Mouse (Mus musculus) neural tube, embryonic 12.5 days (tissue): ENCODE results near the gene Prdm16. TPM values are rescaled to one million over a fixed set of nuclear protein-coding genes. Genes with fewer than 3 reads are reported as not detected.
A peak's percentile ranks its signal among the peaks of the same experiment; 100 is the strongest.

ENCODE experiments used
- ATAC-seq: fragments of 200-750 bp; cut with Nextera tagmentation; 2 replicates; pipeline ENCODE4 v1.8.0; 2017; ENCODE audit warnings: low read depth, mild to moderate bottlenecking, moderate TSS enrichment, moderate library complexity; ENCODE audit not compliant: low FRiP score
- H3K27ac ChIP-seq: fragments of 300-500 bp; sonication (generic); 2 replicates; pipeline ENCODE4 v1.5.1; 2016
- H3K27me3 ChIP-seq: fragments of 300-500 bp; sonication (generic); replicated peaks from 2 replicates; pipeline ENCODE4 v1.6.1; 2016; ENCODE audit warnings: mild to moderate bottlenecking
- H3K36me3 ChIP-seq: fragments of 300-500 bp; sonication (generic); 2 replicates; pipeline ENCODE4 v1.6.1; 2016; ENCODE audit warnings: mild to moderate bottlenecking
- H3K4me1 ChIP-seq: fragments of 300-500 bp; sonication (generic); 2 replicates; pipeline ENCODE4 v1.6.1; 2016
- H3K4me2 ChIP-seq: fragments of 300-500 bp; sonication (generic); replicated peaks from 2 replicates; pipeline ENCODE4 v1.6.1; 2016; ENCODE audit warnings: mild to moderate bottlenecking
- H3K4me3 ChIP-seq: fragments of 300-500 bp; sonication (generic); 2 replicates; pipeline ENCODE4 v1.5.1; 2016
- H3K9ac ChIP-seq: fragments of 300-500 bp; sonication (generic); 2 replicates; pipeline ENCODE4 v1.6.1; 2016; ENCODE audit warnings: mild to moderate bottlenecking
- H3K9me3 ChIP-seq: fragments of 300-500 bp; sonication (generic); 2 replicates; pipeline ENCODE4 v1.6.1; 2016; ENCODE audit warnings: mild to moderate bottlenecking
- WGBS: fragments of 180-500 bp; shearing (Covaris S2); methylation state at CpG from one replicate; pipeline ENCODE4 v1.1.7; 2016; 5-methylcytosine and 5-hydroxymethylcytosine counted together
- polyA plus RNA-seq: library from polyadenylated mRNA; unstranded; fragments of >200 nt; fragmentation: Nextera tagmentation; extraction: Ambion mirVana; gene quantifications from 2 replicates; pipeline ENCODE4 v1.2.1, GENCODE M21; 2016

The Prdm16 gene
- polyA plus RNA-seq, result 12.9 and 13.4 TPM in 2 replicates

DNA sequence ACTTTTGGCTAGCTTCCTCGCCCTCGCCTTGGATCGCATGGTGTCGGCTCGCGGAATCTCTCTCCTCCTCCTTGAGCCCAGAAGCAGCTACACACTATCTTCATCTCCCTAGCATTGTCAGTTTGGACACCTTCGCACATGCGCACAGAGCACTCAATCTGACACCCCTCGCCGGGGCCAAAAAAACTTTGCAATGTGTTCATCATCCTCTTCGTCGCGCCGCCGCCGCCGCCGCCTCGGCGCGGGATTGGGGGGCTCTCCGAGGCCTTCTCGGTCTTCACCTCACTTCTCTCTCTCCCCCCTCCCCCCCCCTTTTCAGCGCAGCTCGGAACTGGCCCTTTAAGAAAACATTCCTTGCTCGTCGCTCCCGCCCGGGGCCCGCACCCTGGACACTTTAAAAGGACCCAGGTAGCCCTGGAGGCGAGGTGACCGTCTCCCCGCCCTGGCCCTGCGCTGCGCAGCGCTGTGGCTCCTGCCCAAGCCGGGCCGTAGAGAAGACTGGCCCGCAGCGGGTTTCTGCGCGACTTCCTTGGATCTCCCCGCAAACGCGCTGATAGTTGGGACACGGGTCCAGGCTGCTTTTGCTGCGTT is at the start of gene Prdm16:
Gene Prdm16 (minus strand): TSS at position 153 of the 591 bp plus-strand sequence.
- under 1% methylated on average over 47 of the region's 47 CpGs for WGBS
- H3K27ac ChIP-seq, result peak within 1 kb of the TSS; percentile 39
- H3K27me3 ChIP-seq, result peaks cover 92% of the 10 kb centered on the region
- H3K4me3 ChIP-seq, result peak within 1 kb of the TSS; percentile 58
- H3K4me1 ChIP-seq, result peaks cover 63% of the 10 kb centered on the region
- peak within 1 kb of the TSS; percentile 79 for H3K9ac ChIP-seq
- peak within 1 kb of the TSS; percentile 88 for H3K4me2 ChIP-seq
- peak; percentile 42 for ATAC-seq
- no peaks in the 10 kb centered on the region for H3K9me3 ChIP-seq
- no peaks in the 10 kb centered on the region for H3K36me3 ChIP-seq

DNA sequence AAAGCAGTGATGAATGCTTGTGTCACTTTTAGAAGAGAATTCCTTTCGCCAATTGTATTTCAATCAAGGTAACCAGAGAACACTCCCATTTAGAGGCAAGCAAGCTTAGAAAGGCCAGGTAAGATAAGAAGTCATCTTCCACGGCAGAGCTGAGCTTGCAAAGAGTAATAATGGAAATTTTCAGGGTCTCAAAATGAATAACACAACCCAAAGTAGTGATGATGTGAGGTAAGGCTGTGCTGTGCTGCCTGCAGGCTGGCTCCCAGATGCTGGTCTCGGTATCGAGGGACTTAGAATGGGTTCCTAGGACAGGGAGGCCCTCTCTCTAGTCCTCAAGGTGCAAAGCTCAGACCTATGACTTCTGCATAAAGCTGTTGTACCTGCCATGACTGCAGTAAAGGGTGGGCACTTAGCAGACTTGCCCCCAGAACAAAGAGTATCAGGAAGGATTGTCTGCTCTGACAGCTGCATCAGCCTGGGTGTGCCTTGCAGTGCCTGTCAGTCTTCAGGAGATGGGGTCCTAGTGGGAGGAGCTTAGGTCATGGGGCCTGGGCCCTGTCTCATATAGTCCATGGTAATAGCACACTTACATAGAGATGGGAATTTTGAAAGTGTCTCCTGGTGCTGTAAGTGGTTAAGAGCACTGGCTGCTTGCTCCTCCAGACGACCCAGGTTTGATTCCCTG is 46.5 kb upstream of the Prdm16 start:
- Histone ChIP-seq H3K27me3 (peaks cover 5% of the 10 kb centered on the region), H3K27ac (no peak overlapping the region), H3K36me3 (no peaks in the 10 kb centered on the region), H3K4me1 (peaks cover 3% of the 10 kb centered on the region; the same call in 1 of the 2 replicates), H3K4me3 (no peak overlapping the region), H3K9ac (no peak overlapping the region), H3K4me2 (no peak overlapping the region), H3K9me3 (no peaks in the 10 kb centered on the region)
- ATAC-seq, result no peak
- WGBS, result 83% methylated on average over 5 of the region's 5 CpGs

DNA sequence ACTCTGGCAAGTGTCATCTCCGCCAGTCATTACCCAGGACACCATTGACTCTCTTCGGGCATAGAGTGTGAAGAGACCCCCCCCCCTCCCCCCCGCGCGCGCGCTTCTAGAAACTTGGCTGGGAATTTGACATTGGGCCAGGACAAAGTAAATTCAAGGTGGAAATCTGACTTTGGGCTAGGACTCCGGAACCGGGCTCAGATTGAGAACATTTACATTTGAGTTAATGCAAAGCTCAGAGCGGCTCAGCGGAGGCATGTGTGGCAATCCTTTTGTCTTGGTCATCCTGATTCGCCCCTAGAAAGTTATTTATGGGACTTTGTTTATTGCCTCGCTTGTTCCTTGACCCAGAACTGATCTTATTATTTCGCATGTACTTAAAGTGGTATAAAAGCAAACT is 45.6 kb upstream of the Prdm16 start:
- peaks cover 10% of the 10 kb centered on the region; the same call in 1 of the 2 replicates for H3K27me3 ChIP-seq
- no peak overlapping the region for H3K4me3 ChIP-seq
- whole genome bisulfite sequencing, result 13% methylated on average over 14 of the region's 14 CpGs
- H3K9me3 ChIP-seq, result no peaks in the 10 kb centered on the region
- H3K36me3 ChIP-seq, result no peaks in the 10 kb centered on the region
- peaks cover 3% of the 10 kb centered on the region; the same call in 1 of the 2 replicates for H3K4me1 ChIP-seq
- ATAC-seq, result no peak
- H3K9ac ChIP-seq, result no peak overlapping the region
- no peak overlapping the region for H3K27ac ChIP-seq
- H3K4me2 ChIP-seq, result no peak overlapping the region

DNA sequence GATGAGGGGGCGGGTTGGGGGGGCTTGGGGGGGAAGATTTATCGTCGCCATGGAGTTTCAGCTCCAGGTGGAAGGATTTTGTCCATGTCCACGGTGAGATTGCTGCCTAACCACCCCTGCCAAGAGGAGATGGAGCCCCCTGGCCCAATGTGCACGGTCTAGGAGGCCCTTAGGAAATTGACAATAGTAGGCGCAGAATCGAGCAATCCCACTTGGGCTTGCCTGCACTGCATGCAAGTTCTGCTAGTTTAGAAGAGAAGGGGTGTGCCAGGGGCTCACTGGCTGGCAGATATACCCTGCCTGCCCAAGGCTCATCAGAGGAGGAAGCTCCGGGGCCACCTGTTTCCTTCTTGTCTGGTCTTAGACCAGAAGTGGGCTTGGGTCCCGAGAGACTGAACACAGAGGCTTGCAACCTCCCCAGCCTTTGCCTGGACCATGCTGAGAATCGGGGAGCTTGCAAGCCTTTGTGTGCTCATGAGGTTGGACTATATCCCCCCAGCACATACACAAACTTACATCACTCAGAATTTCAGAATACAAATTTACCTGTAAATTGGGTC is 38.8 kb upstream of the Prdm16 start:
- Histone ChIP-seq H3K36me3 (no peaks in the 10 kb centered on the region), H3K9ac (no peak overlapping the region), H3K9me3 (no peaks in the 10 kb centered on the region), H3K4me2 (peak overlapping the region; percentile 43), H3K4me1 (peaks cover 18% of the 10 kb centered on the region; the same call in 1 of the 2 replicates), H3K27ac (no peak overlapping the region), H3K4me3 (no peak overlapping the region), H3K27me3 (peaks cover 31% of the 10 kb centered on the region)
- WGBS, result 62% methylated on average over 10 of the region's 10 CpGs
- ATAC-seq, result peak; percentile 61; the same call in 1 of the 2 replicates

DNA sequence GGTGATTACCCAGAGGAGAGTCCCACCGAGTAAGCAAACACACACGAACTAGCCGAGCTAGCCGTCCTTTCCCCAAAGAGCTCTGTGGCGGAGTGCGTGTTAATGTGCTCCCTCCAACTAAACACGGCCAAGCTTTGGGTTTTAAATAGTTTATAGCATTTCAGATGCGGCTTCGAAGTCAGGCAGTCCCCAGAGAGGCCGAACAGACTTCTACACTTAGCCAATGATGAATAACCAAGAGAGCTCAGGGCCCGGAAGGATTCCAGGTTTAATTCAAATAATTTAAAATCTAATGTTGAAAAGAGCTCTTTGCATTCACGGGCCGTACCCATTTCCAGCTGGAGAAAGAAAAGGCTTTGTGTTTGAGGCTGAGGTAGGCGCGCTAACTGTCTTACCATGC is 38.3 kb upstream of the Prdm16 start:
- no peaks in the 10 kb centered on the region for H3K36me3 ChIP-seq
- peaks cover 31% of the 10 kb centered on the region for H3K27me3 ChIP-seq
- ATAC-seq, result no peak; the same call in 1 of the 2 replicates
- no peak overlapping the region for H3K4me3 ChIP-seq
- H3K9ac ChIP-seq, result no peak overlapping the region
- H3K4me2 ChIP-seq, result peak overlapping the region; percentile 43
- H3K9me3 ChIP-seq, result no peaks in the 10 kb centered on the region
- no peak overlapping the region for H3K27ac ChIP-seq
- peaks cover 18% of the 10 kb centered on the region; the same call in 1 of the 2 replicates for H3K4me1 ChIP-seq
- WGBS, result 29% methylated on average over 15 of the region's 15 CpGs

DNA sequence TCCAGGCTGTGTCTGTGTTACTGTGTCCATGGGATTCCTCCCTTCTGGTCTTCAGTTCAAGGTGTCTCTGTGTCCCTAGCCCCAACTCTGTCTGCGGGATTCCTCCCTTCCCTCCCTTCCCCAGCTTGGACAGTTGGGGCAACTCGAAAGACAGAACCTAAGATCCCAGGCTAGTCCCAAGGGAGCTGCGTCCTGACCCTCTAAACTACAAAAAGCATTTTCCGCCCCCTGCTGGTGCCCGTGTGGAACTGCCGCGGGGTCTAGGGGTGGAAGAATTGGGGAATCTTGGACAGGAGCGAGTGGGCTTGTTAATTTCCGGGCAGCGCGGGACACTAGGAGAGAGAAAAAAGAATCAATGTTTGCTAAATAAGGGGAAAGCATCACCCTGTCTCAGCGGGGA is 37.9 kb upstream of the Prdm16 start:
- H3K36me3 ChIP-seq, result no peaks in the 10 kb centered on the region
- H3K27me3 ChIP-seq, result peaks cover 31% of the 10 kb centered on the region
- WGBS, result 5% methylated on average over 12 of the region's 12 CpGs
- H3K4me2 ChIP-seq, result peak overlapping the region; percentile 43
- no peak overlapping the region for H3K9ac ChIP-seq
- H3K4me3 ChIP-seq, result no peak overlapping the region
- ATAC-seq, result no peak
- H3K9me3 ChIP-seq, result no peaks in the 10 kb centered on the region
- peaks cover 18% of the 10 kb centered on the region; the same call in 1 of the 2 replicates for H3K4me1 ChIP-seq
- no peak overlapping the region for H3K27ac ChIP-seq

DNA sequence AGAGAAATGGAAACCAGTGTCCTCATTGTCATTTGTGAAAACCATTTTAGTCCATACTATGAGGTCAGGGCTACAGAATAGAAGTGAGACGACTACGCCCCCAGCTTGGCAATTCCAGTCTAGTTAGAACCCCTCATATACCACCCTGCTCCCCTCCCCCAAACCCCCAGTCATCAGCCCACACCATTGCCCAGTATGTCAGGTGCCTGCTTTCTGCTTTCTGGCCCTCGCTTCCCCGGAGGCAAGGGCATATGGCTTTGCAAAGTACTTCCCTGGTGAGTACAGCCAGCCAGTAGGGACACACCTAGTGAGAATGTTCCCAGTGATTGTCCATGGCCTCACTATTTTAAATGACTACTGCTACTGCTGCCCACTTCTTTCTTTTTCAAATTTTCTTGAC is 37.3 kb upstream of the Prdm16 start:
- Histone ChIP-seq H3K4me1 (peaks cover 18% of the 10 kb centered on the region; the same call in 1 of the 2 replicates), H3K36me3 (no peaks in the 10 kb centered on the region), H3K9me3 (no peaks in the 10 kb centered on the region), H3K9ac (no peak overlapping the region), H3K4me3 (no peak overlapping the region), H3K4me2 (no peak overlapping the region), H3K27me3 (peaks cover 31% of the 10 kb centered on the region), H3K27ac (no peak overlapping the region)
- WGBS, result 73% methylated on average over 4 of the region's 4 CpGs
- no peak for ATAC-seq

DNA sequence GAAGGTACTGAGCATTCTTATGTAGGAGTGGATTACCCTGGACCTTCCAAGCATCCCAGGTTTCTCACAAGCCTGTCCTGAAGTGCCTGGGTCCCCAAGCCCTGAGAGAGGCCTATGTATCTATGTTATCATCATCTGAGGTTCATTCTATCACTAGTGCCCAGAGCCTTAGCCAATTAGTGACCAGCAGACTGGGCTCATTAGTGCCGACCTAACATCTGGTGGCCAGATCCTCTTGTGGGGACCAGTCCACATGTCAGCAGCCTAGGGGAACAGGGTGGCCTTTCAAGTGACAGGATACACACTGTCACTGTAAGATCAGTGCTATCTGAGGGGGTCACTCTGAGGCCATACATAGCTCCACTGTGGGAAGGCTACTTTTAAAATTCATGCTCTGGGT is 35.4 kb upstream of the Prdm16 start:
- Histone ChIP-seq H3K27me3 (peaks cover 22% of the 10 kb centered on the region), H3K4me1 (peaks cover 18% of the 10 kb centered on the region; the same call in 1 of the 2 replicates), H3K9ac (no peak overlapping the region), H3K36me3 (no peaks in the 10 kb centered on the region), H3K4me3 (no peak overlapping the region), H3K9me3 (no peaks in the 10 kb centered on the region), H3K4me2 (no peak overlapping the region), H3K27ac (no peak overlapping the region)
- WGBS, result 65% methylated on average over 1 of the region's 1 CpGs
- no peak for ATAC-seq

DNA sequence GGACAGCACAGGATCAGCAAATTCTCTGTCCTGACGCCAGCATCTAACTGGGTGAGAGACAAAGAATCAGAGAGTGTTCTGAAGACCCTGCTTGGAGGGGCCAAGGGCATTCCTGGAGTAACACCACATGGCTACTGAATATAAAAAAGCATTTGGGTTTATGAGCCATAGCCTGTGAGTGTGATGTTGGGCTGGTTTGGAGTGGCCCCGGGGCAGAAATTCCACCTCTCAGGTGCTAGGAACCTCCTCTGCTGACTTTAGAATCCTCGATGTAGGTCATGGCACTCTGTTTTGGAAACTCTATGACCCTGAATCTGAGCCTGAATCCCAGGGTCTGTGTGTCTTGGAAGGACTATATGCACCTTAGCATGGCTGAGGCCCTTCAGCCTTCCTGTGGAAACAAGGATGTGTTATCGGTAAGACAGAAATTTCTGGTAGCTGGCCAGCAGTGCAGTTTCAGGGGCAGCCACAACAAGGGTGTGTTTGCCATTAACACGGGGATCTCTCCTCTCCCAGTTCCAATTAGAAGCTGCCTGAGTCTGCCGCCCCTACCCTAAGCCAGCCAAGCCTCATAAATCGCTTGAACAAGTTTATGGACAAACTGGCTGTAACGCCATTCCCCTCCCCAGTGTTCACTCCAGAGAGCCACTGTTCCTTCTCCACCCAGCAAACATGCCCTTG is 34.7 kb upstream of the Prdm16 start:
- Histone ChIP-seq H3K27me3 (peaks cover 22% of the 10 kb centered on the region), H3K4me2 (no peak overlapping the region), H3K36me3 (no peaks in the 10 kb centered on the region), H3K4me3 (no peak overlapping the region), H3K4me1 (peaks cover 18% of the 10 kb centered on the region; the same call in 1 of the 2 replicates), H3K27ac (no peak overlapping the region), H3K9ac (no peak overlapping the region), H3K9me3 (no peaks in the 10 kb centered on the region)
- WGBS, result 59% methylated on average over 8 of the region's 8 CpGs
- ATAC-seq, result no peak

DNA sequence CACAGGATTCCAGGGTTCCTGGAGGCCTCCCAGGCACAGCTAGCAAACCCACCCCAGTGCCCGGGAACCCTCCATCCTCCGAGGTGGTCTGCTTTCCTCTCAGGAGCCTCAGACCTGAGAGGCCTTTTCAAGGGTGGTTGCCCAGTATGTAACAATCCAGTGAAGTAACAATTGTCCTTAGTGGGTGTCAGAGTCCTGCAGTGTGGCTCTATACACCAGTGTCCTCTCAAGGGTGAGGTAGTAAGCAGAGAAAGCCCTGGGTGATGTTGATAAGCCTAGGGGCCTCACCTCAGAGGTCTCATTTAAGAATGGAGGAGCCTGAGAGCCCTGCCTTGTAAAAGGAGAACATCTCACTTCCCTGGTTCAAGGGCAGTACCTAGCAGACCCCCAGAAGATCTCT is 31.1 kb upstream of the Prdm16 start, which contains the start of gene Actrt2:
Gene Actrt2 (minus strand): TSS at position 101 of the 400 bp plus-strand sequence.
- WGBS, result 89% methylated on average over 2 of the region's 2 CpGs
- peaks cover 10% of the 10 kb centered on the region for H3K27me3 ChIP-seq
- no peaks in the 10 kb centered on the region for H3K9me3 ChIP-seq
- H3K27ac ChIP-seq, result no peak within 1 kb of the TSS
- H3K4me1 ChIP-seq, result no peaks in the 10 kb centered on the region
- no peak within 1 kb of the TSS for H3K4me3 ChIP-seq
- ATAC-seq, result no peak
- H3K4me2 ChIP-seq, result no peak within 1 kb of the TSS
- H3K36me3 ChIP-seq, result no peaks in the 10 kb centered on the region
- H3K9ac ChIP-seq, result no peak within 1 kb of the TSS

DNA sequence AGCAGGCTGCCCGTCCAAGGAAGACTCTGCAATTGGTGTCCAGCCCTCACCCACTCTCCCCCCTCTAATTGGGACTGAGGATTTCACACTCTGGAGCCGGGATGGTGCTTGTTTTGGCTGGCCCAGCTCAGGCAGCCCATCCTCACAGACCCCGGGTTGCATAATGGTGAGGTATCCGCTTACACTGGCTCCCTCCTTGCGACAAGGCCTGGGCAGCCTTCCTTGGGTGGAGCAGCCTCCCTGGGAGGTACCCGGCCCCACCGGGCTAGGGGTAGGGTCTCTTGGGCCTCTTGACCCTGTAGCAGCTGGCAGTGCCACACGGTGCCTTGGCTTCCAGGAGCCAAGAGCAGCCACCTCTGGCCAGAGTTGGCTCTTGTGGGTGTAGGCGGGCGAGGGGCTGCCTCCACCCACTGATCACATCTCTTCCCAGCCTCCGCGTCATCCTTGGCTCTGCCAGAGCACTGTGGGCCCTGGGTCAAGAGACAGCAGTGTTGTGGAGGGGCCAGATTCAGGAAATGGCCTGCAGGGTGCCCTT is 26.1 kb upstream of the Prdm16 start:
- H3K4me3 ChIP-seq, result no peak overlapping the region
- H3K4me2 ChIP-seq, result no peak overlapping the region
- ATAC-seq, result no peak
- no peak overlapping the region for H3K27ac ChIP-seq
- peaks cover 6% of the 10 kb centered on the region; the same call in 1 of the 2 replicates for H3K4me1 ChIP-seq
- H3K27me3 ChIP-seq, result peaks cover 12% of the 10 kb centered on the region
- no peaks in the 10 kb centered on the region for H3K9me3 ChIP-seq
- no peak overlapping the region for H3K9ac ChIP-seq
- H3K36me3 ChIP-seq, result no peaks in the 10 kb centered on the region
- WGBS, result 68% methylated on average over 12 of the region's 12 CpGs

DNA sequence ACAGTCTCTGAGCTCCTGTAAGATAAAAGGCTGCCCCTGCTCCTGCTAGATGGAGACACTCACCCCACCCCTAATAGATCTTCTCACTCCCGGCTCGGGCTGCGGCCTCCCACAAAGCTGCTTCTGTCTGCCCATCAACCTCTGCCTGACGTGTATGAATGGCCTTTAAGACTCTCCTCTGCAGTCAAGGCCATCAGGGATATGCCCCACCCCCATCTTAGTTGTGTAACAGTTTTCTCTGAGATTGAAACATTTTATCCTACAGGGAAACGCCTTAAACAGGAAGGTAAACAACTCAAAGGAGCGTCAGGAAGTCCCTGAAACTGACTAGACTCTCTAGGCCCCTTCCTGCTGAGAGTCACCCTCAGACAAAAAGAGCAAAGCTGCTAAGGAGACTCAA is 24.6 kb upstream of the Prdm16 start:
- Histone ChIP-seq H3K4me1 (peaks cover 6% of the 10 kb centered on the region; the same call in 1 of the 2 replicates), H3K9me3 (no peaks in the 10 kb centered on the region), H3K9ac (no peak overlapping the region), H3K4me2 (no peak overlapping the region), H3K36me3 (no peaks in the 10 kb centered on the region), H3K27me3 (0 out of 2 replicates have a peak, but pooled peaks cover 10% of the 10 kb centered on the region), H3K27ac (no peak overlapping the region), H3K4me3 (no peak overlapping the region)
- WGBS, result 36% methylated on average over 6 of the region's 6 CpGs
- no peak for ATAC-seq
